Mouse (Mus musculus) ES-E14 (cell line): ENCODE results near the gene Pkib. TPM values are rescaled to one million over a fixed set of nuclear protein-coding genes. Genes with fewer than 3 reads are reported as not detected.

Source experiments
- DNase-seq: peaks from one replicate; pipeline ENCODE4 v3.0.0-alpha.2; 2013; ENCODE audit warnings: low read depth, low spot score
- H3K27ac ChIP-seq: 2 replicates; pipeline ENCODE4 v1.5.1; 2012; ENCODE audit warnings: low read depth, mild to moderate bottlenecking, low read length, moderate library complexity, mixed read lengths; ENCODE audit not compliant: poor library complexity, insufficient read depth, severe bottlenecking
- H3K36me3 ChIP-seq: 2 replicates; pipeline ENCODE4 v1.6.1; 2012; ENCODE audit warnings: mild to moderate bottlenecking, low read length, moderate library complexity, mixed read lengths; ENCODE audit not compliant: control insufficient read depth, poor library complexity, insufficient read depth, severe bottlenecking
- H3K4me1 ChIP-seq, 2 experiments: fragments of 150-350 bp in 1 of 2; sonication (generic) in 1 of 2; 2 replicates each; pipeline ENCODE4 v1.6.1; 2012; ENCODE audit warnings: low read length in 2 of 2, mild to moderate bottlenecking in 1 of 2, mixed read lengths in 1 of 2; ENCODE audit not compliant: control insufficient read depth in 2 of 2, insufficient read depth in 2 of 2, poor library complexity in 1 of 2
- H3K4me3 ChIP-seq, 2 experiments: fragments of 150-350 bp in 1 of 2; sonication (generic) in 1 of 2; 2 replicates each; pipeline ENCODE4 v1.5.1; 2012; ENCODE audit warnings: low read length in 2 of 2, low read depth in 1 of 2, mild to moderate bottlenecking in 1 of 2, mixed read lengths in 1 of 2; ENCODE audit not compliant: insufficient read depth in 1 of 2, poor library complexity in 1 of 2, severe bottlenecking in 1 of 2
- H3K9ac ChIP-seq: 2 replicates; pipeline ENCODE4 v1.6.1; 2012; ENCODE audit warnings: low read depth, mild to moderate bottlenecking, low read length, mixed read lengths; ENCODE audit not compliant: poor library complexity, insufficient read depth, severe bottlenecking
- H3K9me3 ChIP-seq: fragments of 150-350 bp; sonication (generic); 2 replicates; pipeline ENCODE4 v1.6.1; 2012; ENCODE audit warnings: low read depth, mild to moderate bottlenecking, low read length; ENCODE audit not compliant: control insufficient read depth, insufficient read depth
- CHD2 ChIP-seq: IDR thresholded peaks from 2 replicates; pipeline ENCODE4 v1.6.1; 2014; ENCODE audit warnings: mild to moderate bottlenecking, low read depth, low read length, inconsistent platforms
- HCFC1 ChIP-seq: IDR thresholded peaks from 2 replicates; pipeline ENCODE4 v1.6.1; 2012; ENCODE audit warnings: low read length, inconsistent platforms, borderline replicate concordance; ENCODE audit not compliant: insufficient read depth
- MAFK ChIP-seq: IDR thresholded peaks from 2 replicates; pipeline ENCODE4 v1.6.1; 2014; ENCODE audit warnings: mild to moderate bottlenecking, low read depth, low read length, inconsistent platforms; ENCODE audit not compliant: insufficient read depth
- ZC3H11A ChIP-seq: IDR thresholded peaks from 2 replicates; pipeline ENCODE4 v1.6.1; 2012; ENCODE audit warnings: low read depth, mild to moderate bottlenecking, inconsistent platforms, low read length, borderline replicate concordance
- ZNF384 ChIP-seq: IDR thresholded peaks from 2 replicates; pipeline ENCODE4 v1.6.1; 2012; ENCODE audit warnings: low read depth, low read length, inconsistent platforms
- in situ Hi-C, 2 experiments: fragments of 600-800 bp; cut with MboI; formaldehyde crosslinking; loops; one replicate each; pipeline ENCODE4 v1.15.1; 2025; ENCODE audit warnings: low sequenced_read_pairs in 2 of 2, inconsistent platforms in 1 of 2; ENCODE audit not compliant: unreplicated experiment in 2 of 2
- total RNA-seq: library from RNA; depleted of rRNA; stranded (reverse); fragments of 300-350 nt; gene quantifications from 2 replicates; pipeline ENCODE4 v1.2.3, GENCODE M21; 2012

Gene Pkib
- total RNA-seq, 1 experiment = 0.76 TPM

DNA sequence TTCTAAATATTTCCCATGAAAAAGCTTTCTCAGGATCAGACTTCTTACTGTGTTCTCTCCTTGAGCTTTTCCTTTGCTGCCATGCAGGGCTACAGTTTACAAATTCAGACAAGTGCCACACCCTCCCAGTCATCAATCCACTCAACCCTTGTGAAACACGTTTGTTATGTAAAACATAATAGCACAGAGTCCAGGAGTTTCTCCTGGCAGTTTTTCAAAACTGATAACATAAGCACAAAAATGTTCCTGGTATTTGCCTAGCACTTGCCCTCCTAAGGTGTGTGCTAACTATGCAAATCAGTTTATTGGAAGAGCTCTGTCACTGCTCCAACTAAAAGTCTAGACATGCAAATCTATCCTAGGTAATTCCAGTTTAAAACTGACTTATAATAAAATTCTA lies 131.3 kb downstream of the Pkib start:
- no peaks in the 10 kb centered on the region for H3K9me3 ChIP-seq
- no peaks in the 10 kb centered on the region for H3K4me1 ChIP-seq

GRCm38 (mm10) chr10:57783289-57784130 lies 151.7 kb downstream of the Pkib start:
- no peak overlapping the region for H3K9ac ChIP-seq
- DNase-seq = no peak
- no peak overlapping the region for H3K27ac ChIP-seq
- peaks cover 0 to 2% of the 10 kb centered on the region in 2 experiments; a peak in 2 of 4 replicates for H3K4me1 ChIP-seq
- in situ Hi-C loops = no loop called here
- H3K4me3 ChIP-seq = no peak overlapping the region
- H3K36me3 ChIP-seq = no peaks in the 10 kb centered on the region
- no peaks in the 10 kb centered on the region for H3K9me3 ChIP-seq
- TF ChIP-seq ZNF384 (no peak), CHD2 (no peak), HCFC1 (no peak), ZC3H11A (no peak), MAFK (no peak)

More for the DNA sequence above, 131.3 kb downstream of the Pkib start:
- no peak overlapping the region for H3K27ac ChIP-seq
- DNase-seq = no peak
- no peak overlapping the region for H3K4me3 ChIP-seq
- H3K9ac ChIP-seq = no peak overlapping the region
- H3K36me3 ChIP-seq = no peaks in the 10 kb centered on the region
- TF ChIP-seq MAFK (no peak), ZC3H11A (no peak), ZNF384 (no peak), HCFC1 (no peak), CHD2 (no peak)
- in situ Hi-C loops = no loop called here

- Histone ChIP-seq H3K4me1 (peaks cover 0 to 2% of the 10 kb centered on the region in 2 experiments; a peak in 2 of 4 replicates), H3K9ac (no peak overlapping the region), H3K36me3 (no peaks in the 10 kb centered on the region), H3K27ac (no peak overlapping the region), H3K9me3 (no peaks in the 10 kb centered on the region), H3K4me3 (no peak overlapping the region)
- DNase-seq = no peak
- TF ChIP-seq ZC3H11A = no peak
- TF ChIP-seq CHD2 = no peak
- no peak for TF ChIP-seq ZNF384
- TF ChIP-seq HCFC1 = no peak
- in situ Hi-C loops = no loop called here
These were observed 152.5 kb downstream of the Pkib start for GRCm38 (mm10) chr10:57784131-57784875.

- in situ Hi-C loops = no loop called here
- no peaks in the 10 kb centered on the region for H3K36me3 ChIP-seq
- no peak within 1 kb of the TSS for H3K9ac ChIP-seq
- H3K4me3 ChIP-seq = no peak within 1 kb of the TSS
- TF ChIP-seq CHD2 = no peak
- TF ChIP-seq HCFC1 = no peak
- no peak for TF ChIP-seq ZC3H11A
- no peak for TF ChIP-seq ZNF384
- no peak for TF ChIP-seq MAFK
- H3K9me3 ChIP-seq = no peaks in the 10 kb centered on the region
- H3K27ac ChIP-seq = no peak within 1 kb of the TSS
- no peak for DNase-seq
- peaks cover 0 to 2% of the 10 kb centered on the region in 2 experiments; a peak in 2 of 4 replicates for H3K4me1 ChIP-seq
These were observed 153.0 kb downstream of the Pkib start, which contains the start of gene Fabp7 for GRCm38 (mm10) chr10:57784876-57785150. Gene Fabp7, plus strand, starts transcription at chr10:57784881.
